Comparison of ENCODE assay signal across 26 mouse cellular contexts in genomic region chr16:30678708-30679492, GRCm38 (mm10).
DNase-seq lines count a peak whose midpoint lies in the region; ATAC-seq and TF ChIP-seq lines count a peak whose summit lies in the region.
"Had no signal": no experiment of that assay in that cellular context is flagged by ENCODE, and none has a peak within 500 bp of the region (broad histone marks: within the 10 kb centered on the region; RNA-seq: fewer than 3 reads in every experiment).

No protein-coding gene starts in this region.

- no peaks in the 10 kb centered on the region for H3K36me3 ChIP-seq in lung, postnatal 0 days (ENCODE audit: insufficient read depth, low read length)
- no peaks in the 10 kb centered on the region for H3K36me3 ChIP-seq in CH12.LX (replicated peaks in 1 of 2; ENCODE audit: control insufficient read depth in 1 of 2, insufficient read depth in 1 of 2, low read length in 1 of 2)
- H3K36me3 ChIP-seq: embryonic facial prominence, embryonic 10.5 days; heart, embryonic 13.5 days; kidney, embryonic 15.5 days; limb, embryonic 15.5 days; liver, embryonic 15.5 days; neural tube, embryonic 12.5 days had no signal

- H3K4me3 ChIP-seq in lung, postnatal 0 days (ENCODE audit: low read depth, low read length): no peak overlapping the region
- peak overlapping the region in 1 of 3 experiments; percentile 29 for H3K4me3 ChIP-seq in CH12.LX (replicated peaks in 1 of 3; ENCODE audit: low read depth in 2 of 3, low read length in 2 of 3, poor library complexity in 1 of 3)
- H3K4me3 ChIP-seq: embryonic facial prominence, embryonic 10.5 days; heart, adult 2 months; heart, embryonic 13.5 days; kidney, embryonic 15.5 days; limb, embryonic 15.5 days; liver, embryonic 15.5 days; neural tube, embryonic 12.5 days had no signal

- H3K27ac ChIP-seq in lung, postnatal 0 days (ENCODE audit: low read length): no peak overlapping the region
- peak overlapping the region; percentile 97 for H3K27ac ChIP-seq in CH12.LX (ENCODE audit: insufficient read depth, low read depth)
- H3K27ac ChIP-seq: embryonic facial prominence, embryonic 10.5 days; heart, adult 2 months; heart, embryonic 13.5 days; hindbrain, postnatal 0 days; kidney, embryonic 15.5 days; limb, embryonic 15.5 days; liver, embryonic 15.5 days; neural tube, embryonic 12.5 days had no signal

- H3K9ac ChIP-seq in lung, postnatal 0 days (replicated peaks; ENCODE audit: low read depth): no peak overlapping the region
- H3K9ac ChIP-seq in CH12.LX (ENCODE audit: insufficient read depth, low read depth): peak overlapping the region; percentile 67
- H3K9ac ChIP-seq: heart, embryonic 13.5 days; kidney, embryonic 15.5 days; limb, embryonic 15.5 days; liver, embryonic 15.5 days; neural tube, embryonic 12.5 days had no signal

- no peaks in the 10 kb centered on the region for H3K79me2 ChIP-seq in CH12.LX (replicated peaks; ENCODE audit: control insufficient read depth, extremely low read depth, insufficient read depth, poor library complexity, severe bottlenecking)

- peak; percentile 26; the same call in 1 of the 2 replicates for ATAC-seq in lung, postnatal 0 days
- ATAC-seq in neutrophil, adult 5-6 weeks (ENCODE audit: extremely low read depth, insufficient number of reproducible peaks, low FRiP score, poor library complexity, severe bottlenecking): peak; percentile 78
- ATAC-seq: forebrain, embryonic 16.5 days; hindbrain, postnatal 0 days had no signal

- in situ Hi-C loops in CH12.LX (cut with MboI; ENCODE audit: low pct_ligation_motif_present, low pct_unique_long_range_greater_than_20kb, low sequenced_read_pairs): loop anchor here (10.0 kb wide), 2 partner anchors 74 to 386 kb away; no protein-coding TSS in a partner anchor

- no peaks in the 10 kb centered on the region for H3K27me3 ChIP-seq in lung, postnatal 0 days (replicated peaks; ENCODE audit: insufficient read depth, low read length)
- no peaks in the 10 kb centered on the region for H3K27me3 ChIP-seq in CH12.LX (replicated peaks)
- H3K27me3 ChIP-seq: heart, embryonic 13.5 days; kidney, embryonic 15.5 days; limb, embryonic 15.5 days; liver, embryonic 15.5 days; neural tube, embryonic 12.5 days had no signal

- TF ChIP-seq CTCF in lung, postnatal 0 days (IDR thresholded peaks at IDR 0.05): no peak
- TF ChIP-seq CTCF in CH12.LX (conservative IDR thresholded peaks at IDR 0.05 in 1 of 2, IDR thresholded peaks at IDR 0.05 in 1 of 2; ENCODE audit: low read depth in 2 of 2, low read length in 2 of 2): no peak

- H3K4me1 ChIP-seq in lung, postnatal 0 days (ENCODE audit: insufficient read depth, low read depth, low read length): no peaks in the 10 kb centered on the region; the same call in 1 of the 2 replicates
- H3K4me1 ChIP-seq in CH12.LX (ENCODE audit: control insufficient read depth in 1 of 2, insufficient read depth in 2 of 2): peaks cover 34 to 77% of the 10 kb centered on the region in 2 experiments
- H3K4me1 ChIP-seq: embryonic facial prominence, embryonic 10.5 days; heart, embryonic 13.5 days; kidney, embryonic 15.5 days; limb, embryonic 15.5 days; liver, embryonic 15.5 days; neural tube, embryonic 12.5 days had no signal

- peak; percentile 64 for DNase-seq in lung, postnatal 0 days (ENCODE audit: low spot score)
- no peak for DNase-seq in lung, postnatal 4 days
- DNase-seq in A20 (ENCODE audit: low read depth, low spot score): peak; percentile 86
- peak; percentile 99 for DNase-seq in CH12.LX (ENCODE audit: extremely low read depth)
- DNase-seq in T-cell, adult 2 months (ENCODE audit: low spot score): no peak
- DNase-seq in gastrocnemius, postnatal 36 days: no peak
- DNase-seq: adrenal gland, postnatal 25 days; cerebellum, adult 9-11 months; gastrocnemius, postnatal 14 days; heart, adult 2 months; heart, postnatal 14 days; kidney, adult 11 months; kidney, postnatal 36 days; left cerebral cortex, postnatal 4 days; lung, postnatal 10 days; midbrain, embryonic 14.5 days; thymus, postnatal 25 days had no signal

- TF ChIP-seq POLR2A in CH12.LX (IDR thresholded peaks at IDR 0.05; ENCODE audit: low read depth, low read length): peak; percentile 51

- WGBS in lung, postnatal 0 days: 55% methylated on average over 9 of the region's 9 CpGs

- no peak for TF ChIP-seq EP300 in lung, postnatal 0 days (IDR thresholded peaks at IDR 0.05)
- TF ChIP-seq EP300 in CH12.LX (IDR thresholded peaks at IDR 0.05; ENCODE audit: low read length): peak; percentile 97

- dilution Hi-C loops in CH12.LX (cut with MboI; ENCODE audit: extremely low pct_ligation_motif_present, extremely low pct_unique_long_range_greater_than_20kb, low sequenced_read_pairs): no loop called here

- no peak; the same call in 1 of the 2 replicates for TF ChIP-seq RAD21 in CH12.LX (IDR thresholded peaks at IDR 0.05; ENCODE audit: low read depth, low read length)

- no peak overlapping the region for H3K4me2 ChIP-seq in lung, postnatal 0 days (replicated peaks; ENCODE audit: low read depth, low read length)
- peak overlapping the region; percentile 90 for H3K4me2 ChIP-seq in CH12.LX (ENCODE audit: insufficient read depth, low read depth, poor library complexity, severe bottlenecking)
- H3K4me2 ChIP-seq: heart, embryonic 13.5 days; kidney, embryonic 15.5 days; limb, embryonic 15.5 days; liver, embryonic 15.5 days; neural tube, embryonic 12.5 days had no signal

- intact Hi-C loops in gastrocnemius, postnatal 36 days (cut with DNase I): no loop called here

- H3K9me3 ChIP-seq in lung, postnatal 0 days (ENCODE audit: low read length): no peaks in the 10 kb centered on the region
- H3K9me3 ChIP-seq in CH12.LX (replicated peaks; ENCODE audit: low read length): peaks cover 13% of the 10 kb centered on the region
- H3K9me3 ChIP-seq: embryonic facial prominence, embryonic 10.5 days; kidney, embryonic 15.5 days; limb, embryonic 15.5 days; liver, embryonic 15.5 days; neural tube, embryonic 12.5 days had no signal

TF ChIP-seq in CH12.LX, 34 proteins besides CTCF, POLR2A, EP300 and RAD21:
- TF ChIP-seq BHLHE40 (IDR thresholded peaks at IDR 0.05; ENCODE audit: low read depth, low read length) (peak; percentile 94), TCF12 (IDR thresholded peaks at IDR 0.05; ENCODE audit: low read depth, low read length) (peak; percentile 98), ZNF384 (IDR thresholded peaks at IDR 0.05; ENCODE audit: low read depth, low read length) (peak; percentile 92), USF1 (IDR thresholded peaks at IDR 0.05; ENCODE audit: low read depth, low read length) (no peak), MAFK (IDR thresholded peaks at IDR 0.05; ENCODE audit: insufficient replicate concordance, low read length) (peak; percentile 89), E2F4 (IDR thresholded peaks at IDR 0.05; ENCODE audit: insufficient replicate concordance, low read depth, low read length) (0 out of 2 replicates have a peak, but pooled peaks have one; percentile 38), MXI1 (IDR thresholded peaks at IDR 0.05; ENCODE audit: low read depth, low read length) (0 out of 2 replicates have a peak, but pooled peaks have one; percentile 6), UBTF (IDR thresholded peaks at IDR 0.05; ENCODE audit: low read depth, low read length) (no peak), CHD1 (IDR thresholded peaks at IDR 0.05; ENCODE audit: low read depth, low read length) (0 out of 2 replicates have a peak, but pooled peaks have one; percentile 25), RCOR1 (conservative IDR thresholded peaks at IDR 0.05; ENCODE audit: low read depth, low read length) (peak; percentile 46; the same call in 1 of the 2 replicates), JUND (conservative IDR thresholded peaks at IDR 0.05; ENCODE audit: low read depth, low read length) (peak; percentile 77), MAZ (IDR thresholded peaks at IDR 0.05; ENCODE audit: low read depth, low read length) (peak; percentile 94; the same call in 1 of the 2 replicates), ELF1 (IDR thresholded peaks at IDR 0.05; ENCODE audit: low read depth, low read length) (peak; percentile 89), PAX5 (IDR thresholded peaks at IDR 0.05; ENCODE audit: low read length) (no peak), MEF2A (IDR thresholded peaks at IDR 0.05; ENCODE audit: borderline replicate concordance, low read depth, low read length) (peak; percentile 98), NELFE (IDR thresholded peaks at IDR 0.05; ENCODE audit: low read depth, low read length) (peak; percentile 57; the same call in 1 of the 2 replicates), TBP (conservative IDR thresholded peaks at IDR 0.05; ENCODE audit: low read depth, low read length) (peak; percentile 81), SIN3A (IDR thresholded peaks at IDR 0.05; ENCODE audit: low read length) (peak; percentile 97), JUN (IDR thresholded peaks at IDR 0.05; ENCODE audit: insufficient read depth, low read depth, low read length) (peak; percentile 74), MYC (IDR thresholded peaks at IDR 0.05; ENCODE audit: low read depth, low read length) (0 out of 2 replicates have a peak, but pooled peaks have one; percentile 60), GABPA (IDR thresholded peaks at IDR 0.05; ENCODE audit: insufficient replicate concordance, low read depth, low read length) (no peak), CHD2 (IDR thresholded peaks at IDR 0.05; ENCODE audit: low read length) (peak; percentile 85; the same call in 1 of the 2 replicates), IRF4 (IDR thresholded peaks at IDR 0.05; ENCODE audit: low read depth, low read length) (peak; percentile 94), ETS1 (conservative IDR thresholded peaks at IDR 0.05; ENCODE audit: low read depth, low read length) (peak; percentile 98), ZKSCAN1 (IDR thresholded peaks at IDR 0.05; ENCODE audit: borderline replicate concordance, low read depth, low read length) (no peak)

Comparison
In these comparisons a context has a peak if more than half of its experiments do, and no peak if none do; other contexts are left out.
1. DNase-seq: peak in lung, postnatal 0 days (single experiment), A20 (single experiment) and CH12.LX (single experiment); none in lung, postnatal 4 days (0 of 2), T-cell, adult 2 months (single experiment) and gastrocnemius, postnatal 36 days (0 of 2).